Mouse (Mus musculus) gastrocnemius, adult 8-10 months (tissue): ENCODE measurements at regions not wholly inside any gene's neighbourhood (a gene's known extent, or its start where the extent isn't known, plus 50 kb on each side); places are given as distances from the start of the nearest gene placed in this dataset.
"Not testable (repeated sequence)": the region's sequence is repeated elsewhere in the genome, so short reads cannot be mapped to it uniquely, and the experiment has no call there.

Experiments
- DNase-seq, 2 experiments: peaks; one replicate each; pipeline ENCODE4 v3.0.0; 2022; ENCODE audit warnings: low spot score in 2 of 2

DNA sequence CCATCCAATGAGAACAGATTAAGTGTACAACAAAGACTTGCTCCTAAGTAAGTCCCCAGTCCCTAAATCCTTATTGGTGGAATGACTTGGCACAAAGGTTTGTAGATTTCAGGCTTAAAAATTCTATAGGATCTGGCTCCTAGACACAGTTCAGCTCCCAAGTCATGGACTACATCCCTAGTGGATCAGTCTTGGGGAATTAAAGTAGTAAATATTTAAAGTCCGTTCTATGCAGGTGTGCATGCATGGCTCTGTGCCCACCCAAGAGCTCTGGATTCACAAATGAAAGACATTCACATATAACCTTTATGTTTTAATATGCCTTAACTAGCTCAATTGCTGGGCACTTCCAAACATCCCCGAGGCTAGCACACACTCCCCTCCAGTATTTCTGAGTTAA is 162.8 kb downstream of the Akr1d1 start:
- no peak for DNase-seq

- DNase-seq, result no peak
Measured at GRCm38 (mm10) chr6:37696074-37696473, 166.1 kb downstream of the Akr1d1 start.

DNA sequence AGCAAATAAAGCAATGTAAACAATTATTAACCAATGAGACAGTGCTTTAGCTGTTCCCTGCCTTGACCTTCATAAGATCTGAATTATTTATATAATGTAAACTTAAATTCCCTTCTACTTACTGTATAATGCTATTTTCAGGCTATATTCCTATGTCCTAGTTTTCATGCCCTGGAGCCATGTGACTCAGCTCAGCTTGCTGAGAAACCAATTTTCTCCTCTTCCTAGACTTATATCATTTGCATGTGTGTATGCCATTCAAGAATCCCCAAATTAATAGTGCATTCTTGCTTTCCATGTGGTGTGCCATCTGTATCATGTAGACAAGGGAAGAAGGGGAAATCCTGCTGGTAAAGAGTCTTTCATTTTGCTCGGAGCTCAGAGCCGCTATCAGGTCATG is 166.7 kb upstream of the Trim24 start:
- DNase-seq, result no peak

DNA sequence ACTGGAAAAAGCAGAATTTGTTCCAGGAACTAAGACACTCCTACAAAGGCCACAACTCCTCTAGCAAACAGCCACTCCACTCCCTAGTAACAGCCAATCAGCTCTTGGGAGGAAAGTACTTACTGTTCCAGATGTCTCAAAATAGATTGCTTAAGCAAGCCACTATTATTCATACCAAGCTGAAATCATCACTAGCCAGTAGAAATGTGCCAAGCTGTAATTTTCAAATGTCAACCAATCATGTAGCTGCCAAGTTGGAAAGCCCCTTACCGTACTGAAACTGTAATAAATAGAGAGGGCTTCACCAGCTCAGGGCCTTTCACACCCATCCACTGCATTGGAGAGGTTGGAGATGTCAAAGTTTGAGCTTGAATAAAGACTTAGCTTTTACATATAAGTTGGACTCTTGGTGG is 164.9 kb upstream of the Trim24 start:
- DNase-seq, result peak; percentile 33 to 37

- DNase-seq, result not testable (repeated sequence)
Measured at GRCm38 (mm10) chr6:37707671-37708070, 162.9 kb upstream of the Trim24 start.

- no peak for DNase-seq
Measured at GRCm38 (mm10) chr6:37711766-37712165, 158.8 kb upstream of the Trim24 start.

- DNase-seq, result no peak
Measured at GRCm38 (mm10) chr6:37713411-37713810, 157.2 kb upstream of the Trim24 start.

DNA sequence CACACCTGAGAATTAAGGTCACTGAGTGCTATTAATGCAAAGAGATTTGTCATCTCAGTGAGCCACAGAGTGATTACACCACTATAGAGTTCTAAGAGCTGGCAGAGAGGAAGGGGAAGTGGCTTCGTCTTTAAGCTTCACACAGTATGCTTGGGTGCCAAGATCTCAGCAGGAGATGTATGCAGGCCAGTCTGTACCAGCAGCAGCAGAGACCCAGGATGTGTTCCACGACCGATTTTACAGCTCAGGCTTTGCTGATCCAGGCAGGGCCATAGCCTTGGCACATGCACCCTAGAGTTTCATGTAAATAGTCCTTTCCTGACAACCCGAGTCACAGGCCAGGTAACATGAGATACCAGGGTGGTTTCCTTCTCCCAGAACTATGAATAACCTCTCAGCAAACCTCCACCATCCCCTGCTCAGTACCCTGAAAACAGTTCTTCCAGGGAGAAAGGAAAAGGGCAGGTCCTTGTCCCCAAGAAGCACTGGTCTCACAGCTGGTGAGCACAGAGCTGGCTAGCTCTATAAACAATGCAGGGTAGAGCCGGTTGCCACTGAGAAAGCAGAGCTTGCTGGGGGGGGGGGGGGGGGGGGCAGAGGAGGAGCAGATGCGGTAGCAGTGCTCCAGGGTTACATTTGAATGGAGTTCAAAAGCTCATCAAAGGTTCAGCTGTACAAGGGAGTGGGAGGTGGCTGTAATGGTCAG is 156.2 kb upstream of the Trim24 start:
- DNase-seq, result peak; percentile 67 to 69

DNA sequence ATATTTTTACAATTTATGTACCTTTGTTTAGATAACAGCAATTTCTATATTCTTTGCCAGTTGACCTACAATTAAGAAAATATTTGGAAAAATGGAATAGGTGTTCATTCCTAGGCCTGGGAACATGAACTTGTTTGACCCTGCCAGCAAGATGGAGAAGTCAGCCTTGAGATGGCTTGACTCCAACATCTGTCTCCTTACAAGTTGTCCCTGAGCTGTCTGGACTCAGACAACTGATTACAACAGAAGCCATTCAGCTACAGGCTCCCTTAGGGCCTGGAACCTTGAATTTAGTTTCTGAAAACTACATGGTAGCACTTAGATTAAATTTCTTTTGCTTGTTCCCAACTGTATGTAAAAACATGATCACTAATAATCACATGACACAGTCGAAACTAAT is 148.9 kb upstream of the Trim24 start:
- no peak for DNase-seq

DNA sequence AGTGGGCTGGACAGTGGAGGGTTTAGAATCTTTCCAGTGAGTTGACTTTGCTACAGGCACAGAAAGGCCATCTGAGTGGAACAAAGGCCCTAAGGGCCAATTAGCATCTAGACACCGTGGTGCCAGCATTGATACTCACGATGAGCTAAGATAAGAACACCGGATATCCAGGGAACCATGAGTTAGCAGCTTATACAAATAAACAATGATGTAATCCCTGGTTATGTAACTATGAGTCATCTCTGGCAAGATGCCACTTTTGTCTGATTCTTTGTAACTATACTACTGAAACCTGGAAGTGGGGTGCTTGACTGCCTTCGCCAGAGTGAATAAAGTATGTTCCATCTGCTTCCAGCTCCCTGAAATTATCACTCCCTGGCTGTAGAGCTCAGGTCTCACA is 147.3 kb upstream of the Trim24 start:
- no peak for DNase-seq

DNA sequence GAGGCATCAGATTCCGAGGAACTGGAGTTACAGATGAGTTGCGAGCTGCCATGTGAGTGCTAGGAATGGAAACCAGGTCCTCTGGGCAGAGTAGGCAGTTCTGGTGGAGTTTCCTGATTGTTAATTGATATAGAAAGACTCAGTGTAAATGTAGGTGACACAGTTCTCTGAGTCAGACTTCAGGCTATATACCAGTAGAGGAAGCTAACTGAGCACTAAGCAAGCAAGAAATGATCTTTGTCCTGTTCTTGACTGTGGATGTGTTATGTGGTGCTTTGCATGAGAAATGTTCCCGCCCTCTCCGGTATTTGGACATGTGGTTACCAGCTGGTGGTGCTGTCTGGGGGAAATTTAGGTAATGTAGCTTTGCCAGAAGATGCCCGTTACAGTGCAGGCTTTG is 146.4 kb upstream of the Trim24 start:
- no peak for DNase-seq

DNA sequence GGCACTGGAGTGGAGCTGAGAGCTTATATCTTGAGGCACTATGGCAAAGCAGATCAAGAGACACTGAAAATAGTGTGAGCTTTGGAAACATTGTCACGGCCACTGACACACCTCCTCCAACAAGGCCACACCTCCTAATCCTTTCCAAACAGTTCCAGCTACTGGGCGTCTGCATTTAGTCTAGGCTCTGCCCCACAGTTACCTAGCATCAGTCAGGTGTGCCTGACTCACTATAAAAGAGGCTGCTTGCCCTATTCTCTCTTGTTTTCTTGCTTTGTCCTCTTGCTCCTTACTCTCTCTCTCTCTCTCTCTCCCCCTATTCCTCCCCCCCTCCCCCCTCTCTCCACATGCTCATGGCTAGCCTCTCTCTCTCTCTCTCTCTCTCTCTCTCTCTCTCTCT is 142.0 kb upstream of the Trim24 start:
- DNase-seq, result no peak

DNA sequence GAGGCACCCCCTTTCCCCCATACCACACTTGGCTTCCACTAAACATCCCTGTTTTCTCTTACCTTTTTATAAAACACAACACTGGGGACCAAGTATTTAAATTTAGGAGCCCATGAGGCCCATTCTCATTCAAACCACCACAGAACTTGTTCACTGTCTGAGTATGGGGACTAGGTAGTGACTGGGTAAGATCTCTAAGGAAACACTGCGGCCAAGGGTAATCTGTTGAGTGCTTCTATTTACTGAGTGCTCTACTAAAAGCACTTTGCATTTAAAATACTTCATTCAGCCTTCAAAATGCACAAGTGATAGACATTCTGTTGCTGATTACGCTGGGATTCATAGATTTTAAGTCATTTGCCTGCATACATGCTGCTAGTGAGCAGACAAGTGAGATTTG is 141.4 kb upstream of the Trim24 start:
- no peak for DNase-seq

- no peak for DNase-seq
Measured at GRCm38 (mm10) chr6:37730500-37731239, 139.9 kb upstream of the Trim24 start.

GRCm38 (mm10) chr6:37732385-37732784 is 138.2 kb upstream of the Trim24 start:
- DNase-seq, result peak; percentile 51 to 58

GRCm38 (mm10) chr6:37735288-37735961 is 135.2 kb upstream of the Trim24 start:
- DNase-seq, result no peak

GRCm38 (mm10) chr6:37735962-37736297 is 134.7 kb upstream of the Trim24 start:
- DNase-seq, result no peak

GRCm38 (mm10) chr6:37740982-37741889 is 129.4 kb upstream of the Trim24 start:
- no peak for DNase-seq

GRCm38 (mm10) chr6:37741916-37742315 is 128.7 kb upstream of the Trim24 start:
- DNase-seq, result not testable (repeated sequence)

DNA sequence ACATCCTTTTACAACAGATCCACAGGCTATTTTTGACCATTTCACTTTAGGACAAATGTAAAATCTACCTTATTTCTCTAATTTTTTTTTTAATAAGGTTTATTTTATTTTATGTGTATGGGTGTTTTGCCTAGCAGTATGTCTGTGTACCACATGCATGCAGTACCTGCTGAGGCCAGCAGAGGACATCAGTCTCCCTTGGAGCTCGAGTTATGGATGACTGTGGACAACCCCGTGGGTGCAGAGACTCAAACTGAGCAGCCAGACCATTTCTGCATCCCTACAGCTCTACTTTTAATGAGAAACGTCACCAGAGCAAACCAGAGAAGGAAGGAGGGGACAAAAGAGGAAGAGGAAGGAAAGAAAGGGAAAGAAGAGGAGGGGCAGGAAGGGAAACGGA is 125.9 kb upstream of the Trim24 start:
- DNase-seq, result no peak

GRCm38 (mm10) chr6:37745393-37746100 is 125.1 kb upstream of the Trim24 start:
- no peak for DNase-seq
